Mouse (Mus musculus): ENCODE data around the gene Ubl7.
"Not testable (repeated sequence)": the region's sequence is repeated elsewhere in the genome, so short reads cannot be mapped to it uniquely, and the experiment has no call there.

The Ubl7 gene

DNA sequence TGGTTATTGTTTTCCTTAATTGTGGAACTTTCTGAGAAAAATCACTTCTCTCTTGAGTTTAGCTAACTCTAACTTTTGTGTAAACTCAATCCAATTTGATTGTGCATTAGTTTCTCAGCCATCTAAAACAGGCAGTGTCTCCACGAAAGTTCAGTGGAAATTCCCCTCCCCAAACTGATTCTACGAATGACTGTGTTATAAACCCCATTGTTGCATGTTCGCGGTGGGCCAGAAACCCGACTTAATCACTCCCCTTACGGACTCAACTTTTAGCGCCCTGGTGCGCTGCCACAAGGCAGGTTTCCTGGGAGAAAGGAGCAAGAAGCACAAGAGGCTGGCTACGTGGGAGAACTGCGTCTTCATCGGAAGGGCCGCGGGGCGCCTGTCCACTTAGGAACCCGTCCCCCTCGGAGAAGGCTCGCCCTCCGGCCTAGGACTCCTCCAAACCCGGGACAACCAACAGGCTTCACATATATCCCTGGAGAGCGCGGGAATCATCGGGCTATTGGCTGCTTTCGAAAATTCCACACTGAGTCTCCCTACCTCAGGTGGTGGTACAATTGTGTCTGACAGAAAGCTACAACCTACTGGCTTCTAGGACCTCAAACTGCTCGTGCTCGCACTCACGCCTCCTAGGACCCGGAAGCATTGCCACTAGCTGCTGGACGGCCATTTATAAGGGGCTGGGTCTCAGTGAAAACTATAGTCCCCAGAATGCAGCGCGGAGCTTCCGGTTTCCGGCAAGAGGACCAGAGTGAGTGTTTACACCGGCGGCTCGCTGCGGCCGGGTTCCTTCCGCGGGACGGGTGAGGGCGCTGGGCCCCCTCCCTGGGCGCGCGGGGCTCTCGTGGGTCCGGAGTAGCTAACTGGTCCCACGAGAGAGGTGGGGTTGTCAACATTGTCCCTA, at the start of gene Ubl7:
Gene Ubl7, plus strand, starts transcription at position 726 of the 907 bp plus-strand sequence.
- DNase-seq (ENCODE audit: low read depth, low spot score), result peak; percentile 96

DNA sequence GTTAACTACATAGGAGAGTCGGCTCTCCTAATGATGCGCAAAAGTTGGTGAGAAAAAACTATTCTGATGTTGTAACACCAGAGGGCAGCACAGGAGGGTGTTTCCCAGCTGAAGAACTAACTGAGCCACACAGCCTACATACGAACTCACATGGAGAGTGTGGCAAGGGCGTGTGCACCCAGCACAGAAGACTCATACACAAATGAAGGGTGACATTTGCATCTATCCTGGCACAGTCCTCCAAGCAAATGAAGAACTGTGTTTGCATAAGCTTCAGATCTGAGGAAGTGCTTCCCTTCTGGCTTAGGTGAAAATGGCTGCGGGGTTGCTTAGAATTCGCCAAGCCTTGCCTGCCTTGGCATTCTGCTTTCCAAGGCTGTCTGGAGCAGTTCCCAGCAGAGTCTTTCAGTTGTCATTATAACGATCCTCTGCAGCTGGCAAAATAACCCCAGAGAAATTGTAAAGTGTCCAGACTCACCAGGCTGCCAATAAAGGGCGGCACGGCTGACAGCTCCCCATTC, 48.8 kb upstream of the Ubl7 start:
- peak; percentile 80 for DNase-seq (ENCODE audit: low read depth, low spot score)

DNA sequence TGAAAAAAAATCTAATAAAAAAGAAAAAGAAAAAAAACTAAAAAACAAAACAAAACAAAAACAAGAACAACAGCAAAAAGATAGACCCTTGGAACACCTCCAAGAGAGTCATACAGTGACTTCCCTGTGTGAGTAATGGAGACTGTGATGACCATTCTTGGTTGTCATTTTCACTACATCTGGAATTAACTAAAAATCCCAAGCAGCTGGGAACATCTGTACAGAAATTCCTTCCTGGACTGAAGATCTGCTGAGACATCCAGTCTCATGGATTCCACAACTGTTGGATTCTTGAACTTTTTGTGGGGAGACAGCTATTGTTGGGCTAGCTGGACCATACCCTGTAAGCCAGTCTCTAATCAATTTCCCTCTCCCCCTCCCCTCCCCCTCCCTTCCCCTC, 46.4 kb upstream of the Ubl7 start:
- no peak for DNase-seq (ENCODE audit: low read depth, low spot score)

DNA sequence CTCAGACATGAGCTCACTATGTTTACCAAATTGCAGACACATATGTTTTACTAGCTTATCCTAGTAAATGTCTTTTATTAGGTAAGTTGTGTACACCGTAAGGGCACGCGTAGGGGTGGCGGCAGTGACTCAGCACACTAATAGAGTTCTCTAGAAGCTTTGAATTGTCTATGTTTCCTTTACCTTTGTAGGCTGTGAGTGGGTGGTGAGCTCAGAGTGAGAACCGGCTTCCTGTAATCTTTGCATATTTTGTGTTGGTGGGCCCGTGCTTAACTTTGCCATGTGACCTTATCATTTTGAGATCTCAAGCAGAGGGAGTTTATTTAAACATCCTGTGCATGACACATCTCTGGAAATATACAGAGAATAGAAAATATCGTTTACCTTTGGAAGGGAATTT, 44.2 kb upstream of the Ubl7 start:
- DNase-seq (ENCODE audit: low read depth, low spot score), result no peak

DNA sequence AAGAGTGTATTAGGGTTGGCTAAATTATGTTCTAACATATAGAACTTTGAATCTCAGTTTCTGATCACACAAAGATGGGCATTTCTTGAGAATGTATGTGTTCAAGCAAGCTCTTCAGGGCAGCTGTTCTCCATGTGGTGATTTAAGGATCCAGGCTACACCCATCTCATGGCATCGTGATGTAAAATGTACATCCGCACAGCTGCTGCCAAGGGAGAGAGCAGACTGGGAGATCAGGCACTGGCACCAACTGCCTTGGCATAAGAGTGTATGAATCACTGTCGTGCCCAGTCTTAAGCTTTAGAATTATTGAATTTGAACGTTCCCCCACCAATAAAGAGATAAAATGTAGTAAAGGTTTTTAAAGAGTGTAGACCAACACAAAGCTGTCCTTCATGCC, 43.5 kb upstream of the Ubl7 start:
- DNase-seq (ENCODE audit: low read depth, low spot score), result no peak

DNA sequence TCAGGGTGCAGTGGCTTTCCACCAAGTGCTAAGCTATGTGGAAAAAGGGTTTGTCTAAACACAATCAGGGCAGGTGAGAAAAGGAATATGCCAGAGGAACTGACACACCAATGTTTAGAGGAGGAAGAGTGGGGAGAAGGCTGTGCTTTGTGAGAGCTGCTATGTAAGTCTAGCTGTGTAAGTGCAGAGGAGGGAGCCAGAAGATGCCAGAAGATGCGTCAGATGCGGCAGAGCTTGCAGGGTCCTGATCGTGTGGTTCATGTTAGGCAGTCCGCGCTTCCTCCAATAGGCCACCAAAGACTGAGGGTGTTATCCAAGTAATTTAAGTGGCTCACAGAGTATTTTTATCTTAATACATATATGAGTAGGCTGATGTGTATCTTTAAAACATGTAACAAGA, 42.9 kb upstream of the Ubl7 start:
- DNase-seq (ENCODE audit: low read depth, low spot score), result no peak

DNA sequence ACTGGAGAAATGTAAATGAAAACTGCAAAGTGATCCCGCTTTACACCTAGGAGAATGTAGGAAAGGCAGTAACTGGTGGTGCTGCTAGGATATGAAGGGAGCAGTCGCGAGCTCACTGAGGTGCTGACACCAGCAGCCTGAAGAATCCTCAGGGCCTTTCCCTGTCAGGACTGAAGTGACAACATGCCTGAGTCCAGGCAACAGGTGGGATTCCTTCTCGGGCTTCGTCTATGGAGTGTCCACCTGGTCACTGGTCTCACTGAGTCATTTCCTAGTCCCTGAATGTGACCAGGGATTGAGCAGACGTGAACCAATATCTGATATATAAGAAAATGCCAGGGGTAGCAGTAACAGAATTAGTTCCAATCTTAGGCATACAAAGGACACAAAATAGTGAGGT, 42.0 kb upstream of the Ubl7 start:
- DNase-seq (ENCODE audit: low read depth, low spot score), result no peak

DNA sequence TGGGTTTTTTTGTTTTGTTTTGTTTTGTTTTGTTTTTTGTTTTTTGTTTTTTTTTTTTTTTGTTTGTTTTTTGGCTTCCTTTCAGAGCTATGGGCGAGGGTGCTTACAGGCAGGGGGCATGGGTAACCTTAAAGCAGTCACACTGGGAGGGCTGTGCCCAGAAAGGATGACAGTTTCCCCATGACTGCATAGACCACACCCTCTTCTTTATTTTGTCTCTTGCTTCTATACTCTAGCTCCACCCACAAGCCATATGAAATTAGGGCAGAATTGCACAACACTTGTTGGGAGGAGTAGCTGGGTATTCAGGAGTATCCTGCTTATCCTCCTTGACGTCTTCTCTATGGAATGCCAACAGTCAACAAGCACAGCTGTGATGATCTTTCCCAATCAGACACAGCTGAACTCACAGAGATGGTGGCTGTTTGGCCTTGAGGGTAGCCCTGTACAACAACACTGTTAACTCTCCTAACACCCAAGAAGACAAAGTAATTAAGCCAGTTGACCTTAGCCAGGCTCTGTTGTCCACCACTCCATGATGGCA, 40.4 kb upstream of the Ubl7 start:
- no peak for DNase-seq (ENCODE audit: low read depth, low spot score)

DNA sequence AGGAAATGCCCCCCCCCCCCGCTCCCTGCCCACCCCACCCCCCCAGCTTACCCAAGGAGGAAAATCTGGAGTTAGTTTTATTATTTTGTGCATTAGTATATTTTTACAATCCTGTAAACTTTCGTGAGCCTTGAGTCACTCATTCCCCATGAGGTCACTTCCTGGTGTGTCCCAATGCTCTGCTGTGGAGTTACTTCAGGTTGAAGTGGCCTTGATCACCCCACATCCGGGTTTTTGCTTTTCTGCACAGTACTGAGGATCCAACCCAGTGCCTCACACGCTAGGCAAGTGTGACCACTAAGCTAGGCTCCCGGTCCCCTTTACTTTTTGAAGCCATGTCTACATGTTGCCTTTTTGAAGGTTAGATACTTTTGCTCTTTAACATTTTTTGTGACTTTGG, 36.6 kb upstream of the Ubl7 start:
- no peak for DNase-seq (ENCODE audit: low read depth, low spot score)

DNA sequence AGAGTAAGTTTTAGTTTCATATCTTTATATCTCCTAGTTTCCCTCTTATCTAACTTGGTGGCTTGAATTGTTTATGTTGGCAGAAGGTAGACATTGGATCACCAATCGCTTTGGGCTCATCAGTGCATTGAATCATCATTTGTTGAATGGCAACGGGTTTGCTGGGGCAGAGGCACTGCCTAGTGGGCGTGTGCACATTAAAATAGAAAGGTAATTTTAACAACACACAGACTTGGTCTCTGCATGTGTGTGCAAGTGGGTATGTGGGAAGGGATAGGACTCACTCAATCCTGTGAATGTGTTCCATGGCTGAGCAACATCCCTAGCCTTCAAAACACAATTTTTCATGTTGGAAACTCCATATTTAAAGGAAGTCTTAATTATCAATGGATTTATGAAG, 35.8 kb upstream of the Ubl7 start:
- DNase-seq (ENCODE audit: low read depth, low spot score), result no peak

DNA sequence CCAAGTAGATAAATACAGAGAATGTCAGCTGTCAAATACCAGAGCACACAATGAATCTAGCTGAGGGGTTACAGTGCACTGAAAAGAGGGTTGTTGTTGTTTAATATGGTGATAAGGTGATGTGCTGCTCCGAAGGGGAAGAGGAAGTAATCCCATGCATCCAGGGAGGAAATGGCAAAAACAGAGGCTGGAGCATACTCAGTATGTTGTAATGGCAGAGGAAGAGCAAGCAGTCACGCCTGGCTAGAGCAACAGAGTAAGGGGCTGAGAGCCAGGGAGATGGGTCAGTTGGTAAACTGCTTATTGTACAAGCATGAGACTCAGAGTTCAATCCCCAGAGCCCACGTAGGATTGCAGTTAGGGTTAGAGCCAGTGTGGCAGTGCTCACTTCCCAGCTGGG, 31.6 kb upstream of the Ubl7 start:
- DNase-seq (ENCODE audit: low read depth, low spot score), result no peak

DNA sequence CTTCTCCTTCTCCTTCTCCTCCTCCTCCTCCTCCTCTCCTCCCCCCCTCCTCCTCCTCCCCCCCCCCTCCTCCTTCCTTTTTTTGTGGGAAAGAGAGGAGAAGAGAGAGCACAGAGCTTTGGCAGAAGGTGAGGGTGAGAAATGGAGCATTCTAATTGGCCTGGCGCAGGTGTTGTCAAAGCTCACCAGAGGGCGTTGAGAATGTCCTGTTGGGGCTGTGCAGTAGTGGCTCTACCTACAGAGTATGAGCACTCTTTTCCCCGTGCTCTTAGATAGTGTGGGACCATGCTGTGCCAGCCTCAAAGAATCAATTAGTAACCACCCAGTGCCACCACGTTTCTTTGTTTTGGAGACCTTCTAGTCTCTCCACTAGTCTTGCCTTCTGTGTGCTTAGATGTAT, 30.5 kb upstream of the Ubl7 start:
- DNase-seq (ENCODE audit: low read depth, low spot score), result no peak

DNA sequence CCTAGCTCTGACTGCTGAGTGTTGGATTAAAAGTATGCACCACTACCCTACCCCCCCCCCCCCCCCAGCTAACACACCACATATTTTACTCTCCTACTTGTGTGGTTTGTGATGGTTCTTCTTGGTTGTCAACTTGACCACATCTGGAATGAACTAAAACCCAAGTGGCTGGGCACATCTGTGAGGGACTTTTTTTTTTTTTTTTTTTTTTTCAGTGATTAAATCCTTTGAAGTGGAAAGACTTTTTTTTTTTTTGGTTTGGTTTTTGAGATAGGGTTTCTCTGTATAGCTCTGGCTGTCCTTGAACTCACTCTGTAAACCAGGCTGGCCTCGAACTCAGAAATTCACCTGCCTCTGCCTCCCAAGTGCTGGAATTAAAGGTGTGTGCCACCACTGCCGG, 29.0 kb upstream of the Ubl7 start:
- not testable (repeated sequence) for DNase-seq (ENCODE audit: low read depth, low spot score)

DNA sequence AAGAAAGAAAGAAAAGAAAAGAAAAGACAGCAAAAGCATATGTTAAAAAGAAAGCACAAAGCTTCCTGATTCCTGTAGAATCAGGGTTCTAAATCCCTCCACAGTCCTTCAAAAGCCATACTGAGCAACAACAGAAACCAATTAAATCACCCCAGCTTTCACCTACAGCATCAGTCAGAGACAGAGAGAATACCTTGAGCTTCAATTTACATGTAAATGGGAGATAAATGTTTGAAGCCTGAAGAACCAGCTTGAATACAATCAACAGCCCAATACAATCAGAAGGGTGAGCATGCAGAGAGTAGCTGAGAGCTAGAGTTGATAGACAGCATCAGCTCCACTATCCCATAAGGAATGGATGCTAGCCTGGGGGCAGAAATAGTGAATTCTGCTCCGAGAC, 27.4 kb upstream of the Ubl7 start:
- peak; percentile 55 for DNase-seq (ENCODE audit: low read depth, low spot score)

DNA sequence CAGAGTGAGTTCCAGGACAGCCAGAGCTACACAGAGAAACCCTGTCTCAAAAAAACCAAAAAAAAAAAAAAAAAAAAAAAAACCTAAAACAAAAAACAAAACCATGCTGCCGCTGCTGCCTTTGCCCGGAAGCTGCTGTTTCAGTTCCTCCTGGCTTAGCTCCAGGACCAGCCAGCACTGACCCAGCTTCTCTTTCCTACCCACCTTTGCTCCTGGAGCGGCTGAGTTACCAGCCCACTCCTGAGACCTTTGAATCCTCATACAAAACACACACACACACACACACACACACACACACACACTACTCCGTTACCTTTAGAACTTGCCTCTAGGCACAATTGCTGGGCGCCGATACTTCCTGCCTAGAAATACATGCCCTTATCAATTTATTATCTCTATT, 22.7 kb upstream of the Ubl7 start:
- DNase-seq (ENCODE audit: low read depth, low spot score), result no peak

DNA sequence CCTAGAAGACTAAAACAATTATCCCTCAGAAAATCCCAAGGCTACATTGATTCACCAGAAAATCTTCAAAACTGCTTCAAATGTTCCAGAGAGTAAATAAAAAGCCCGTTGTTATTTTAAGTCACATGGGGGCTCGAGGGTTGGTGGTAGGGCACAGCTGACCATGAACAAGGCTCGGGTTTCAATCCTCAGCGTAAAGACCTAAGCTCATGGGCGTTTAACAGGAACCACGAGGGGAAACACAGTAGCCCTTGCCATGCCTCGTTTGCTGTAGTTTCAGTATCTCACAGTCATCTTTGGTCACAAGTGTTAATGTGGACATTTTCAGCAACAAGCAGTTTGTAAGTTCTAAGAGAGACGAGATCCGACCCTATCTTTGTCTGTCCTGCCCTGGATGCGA, 10.3 kb upstream of the Ubl7 start:
- no peak for DNase-seq (ENCODE audit: low read depth, low spot score)

DNA sequence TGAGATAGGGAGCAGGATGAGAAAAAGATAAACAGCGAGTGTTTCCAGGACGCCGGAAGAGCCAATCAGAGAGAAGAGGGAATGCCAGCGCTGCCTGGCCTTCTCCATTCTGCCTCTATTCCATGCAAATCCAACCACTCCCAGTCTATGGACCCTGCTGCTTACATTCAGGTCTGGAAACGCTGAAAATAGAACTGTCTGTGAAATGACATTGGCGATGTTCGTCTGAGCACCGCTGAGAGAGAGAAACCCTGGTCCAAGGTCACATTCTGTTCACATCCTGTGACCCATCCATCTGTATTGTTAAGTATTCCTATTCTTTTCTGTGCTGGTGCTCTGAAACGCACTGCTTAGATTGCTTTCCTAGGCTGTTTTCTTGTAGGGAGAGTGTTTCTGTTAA, 9.6 kb upstream of the Ubl7 start:
- peak; percentile 85 for DNase-seq (ENCODE audit: low read depth, low spot score)

DNA sequence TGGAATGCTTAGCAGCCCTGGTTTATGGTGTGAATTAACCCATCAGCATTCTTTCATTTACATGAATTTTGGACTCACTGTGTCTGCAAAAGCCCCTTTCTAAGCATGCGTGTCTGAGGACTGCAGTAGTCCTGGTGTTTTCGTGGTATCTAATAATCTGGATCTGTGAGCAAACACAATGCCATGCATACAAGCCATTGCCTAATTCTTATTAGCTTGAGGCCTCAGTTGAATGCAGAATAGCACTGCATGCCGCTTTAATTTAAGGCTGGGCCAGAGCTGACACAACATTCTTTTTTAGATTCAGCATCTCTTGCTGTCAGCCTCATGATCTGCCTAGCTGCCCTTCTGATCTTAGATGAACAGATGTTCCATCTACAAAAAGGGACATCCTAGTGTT, 9.2 kb upstream of the Ubl7 start:
- DNase-seq (ENCODE audit: low read depth, low spot score), result no peak

DNA sequence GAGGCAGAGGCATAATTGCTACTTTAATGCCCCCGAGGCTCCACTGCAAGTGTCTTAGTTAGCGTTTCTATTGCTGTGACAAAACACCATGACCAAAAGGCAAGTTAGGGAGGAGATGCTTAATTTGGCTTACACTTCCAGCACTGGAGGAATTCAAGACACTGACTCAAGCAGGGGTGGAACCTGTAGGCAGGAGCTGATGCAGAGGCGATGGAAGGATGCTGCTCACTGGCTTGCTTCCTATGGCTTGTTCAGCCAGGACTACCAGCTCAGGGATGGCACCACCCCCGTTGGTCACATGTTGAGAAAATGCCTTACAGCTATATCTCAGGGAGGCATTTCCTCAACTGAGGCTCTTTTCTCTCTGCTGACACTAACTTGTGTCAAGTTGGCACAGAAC, 8.6 kb upstream of the Ubl7 start:
- peak; percentile 43 for DNase-seq (ENCODE audit: low read depth, low spot score)

DNA sequence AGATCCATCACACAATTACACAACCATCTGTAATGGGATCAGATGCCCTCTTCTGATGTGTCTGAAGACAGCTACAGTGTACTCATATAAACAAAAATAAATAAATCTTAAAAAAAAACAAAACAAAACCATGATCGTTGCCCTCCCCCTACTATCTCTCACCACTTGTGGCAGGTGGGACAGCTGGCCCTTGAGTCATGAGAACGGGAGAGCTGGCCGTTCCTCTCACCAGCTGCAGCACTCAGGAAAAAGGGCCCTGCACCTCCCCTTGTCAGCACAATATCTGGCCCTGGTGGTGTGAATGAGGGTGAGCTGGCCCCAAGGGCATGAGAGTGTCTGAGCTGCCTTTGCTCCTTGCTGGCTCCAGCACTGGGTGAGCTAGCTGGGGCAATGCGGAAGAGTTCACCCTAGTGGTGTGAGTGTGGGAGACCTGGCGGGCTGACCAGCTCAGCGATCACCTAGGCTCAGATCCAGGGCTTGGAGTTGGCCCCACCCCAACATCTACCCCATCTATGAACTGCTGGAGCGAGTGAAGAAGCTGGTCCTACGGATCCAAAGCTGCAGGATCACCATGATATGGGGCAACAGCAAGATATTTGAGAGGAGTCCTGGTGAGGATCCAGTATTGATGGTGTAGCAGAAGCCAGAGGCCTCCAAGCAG, 7.1 kb upstream of the Ubl7 start:
- no peak for DNase-seq (ENCODE audit: low read depth, low spot score)

DNA sequence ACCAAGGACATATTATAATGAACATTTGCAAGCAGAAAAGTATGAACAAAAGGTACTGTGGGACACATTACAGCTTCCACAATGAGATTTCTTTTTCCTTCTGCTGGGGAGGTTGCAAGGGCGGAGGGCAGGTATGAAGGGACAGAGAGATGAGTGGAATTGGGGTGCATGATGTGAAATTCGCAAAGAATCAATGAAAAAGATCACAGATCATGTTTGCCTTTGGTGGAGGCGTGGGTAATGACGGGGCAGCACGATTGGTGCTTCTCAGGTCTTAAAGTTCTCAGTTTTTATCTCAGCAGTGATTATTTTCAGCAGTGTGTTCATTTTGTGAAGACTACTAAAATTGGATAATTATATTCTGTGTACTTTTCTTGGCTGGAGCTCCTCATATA, 6.5 kb upstream of the Ubl7 start:
- no peak for DNase-seq (ENCODE audit: low read depth, low spot score)

DNA sequence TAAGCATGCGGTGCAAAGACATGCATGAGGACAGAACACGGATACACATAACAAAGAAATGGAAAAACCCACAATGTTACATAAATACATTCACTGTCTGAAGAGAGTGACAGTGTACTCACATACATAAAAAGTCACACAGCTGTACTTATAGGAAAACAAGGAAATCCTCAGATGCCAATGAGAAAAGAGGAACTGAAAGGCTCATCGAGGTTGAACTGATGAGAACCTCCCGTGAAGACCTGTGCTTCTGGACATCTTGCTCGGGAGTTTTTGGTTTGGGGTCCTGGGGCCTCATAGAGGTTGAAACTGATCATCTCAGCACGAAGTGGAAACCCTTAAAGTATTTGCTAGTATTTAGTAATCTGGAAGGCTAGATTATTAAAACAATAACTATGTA, 3.6 kb upstream of the Ubl7 start:
- DNase-seq (ENCODE audit: low read depth, low spot score), result no peak

DNA sequence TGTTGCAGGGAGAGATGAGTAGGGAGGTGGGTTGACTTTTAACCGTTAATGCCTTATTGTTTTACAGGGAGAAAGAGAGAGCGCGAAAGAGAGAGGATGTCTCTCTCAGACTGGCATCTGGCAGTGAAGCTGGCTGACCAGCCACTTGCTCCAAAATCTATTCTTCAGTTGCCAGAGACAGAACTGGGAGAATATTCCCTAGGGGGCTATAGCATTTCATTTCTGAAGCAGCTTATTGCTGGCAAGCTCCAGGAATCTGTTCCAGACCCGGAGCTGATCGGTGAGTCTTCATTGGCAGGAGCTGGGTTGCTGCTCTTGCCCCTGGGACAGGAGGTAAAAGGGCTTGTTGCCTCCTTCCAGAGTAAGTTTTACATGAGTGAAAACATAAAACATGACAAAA, 1.8 kb downstream of the Ubl7 start:
- DNase-seq (ENCODE audit: low read depth, low spot score), result no peak

Measured in R1 (cell line).